ENCODE assay signal across 8 mouse cellular contexts in the genomic region with DNA sequence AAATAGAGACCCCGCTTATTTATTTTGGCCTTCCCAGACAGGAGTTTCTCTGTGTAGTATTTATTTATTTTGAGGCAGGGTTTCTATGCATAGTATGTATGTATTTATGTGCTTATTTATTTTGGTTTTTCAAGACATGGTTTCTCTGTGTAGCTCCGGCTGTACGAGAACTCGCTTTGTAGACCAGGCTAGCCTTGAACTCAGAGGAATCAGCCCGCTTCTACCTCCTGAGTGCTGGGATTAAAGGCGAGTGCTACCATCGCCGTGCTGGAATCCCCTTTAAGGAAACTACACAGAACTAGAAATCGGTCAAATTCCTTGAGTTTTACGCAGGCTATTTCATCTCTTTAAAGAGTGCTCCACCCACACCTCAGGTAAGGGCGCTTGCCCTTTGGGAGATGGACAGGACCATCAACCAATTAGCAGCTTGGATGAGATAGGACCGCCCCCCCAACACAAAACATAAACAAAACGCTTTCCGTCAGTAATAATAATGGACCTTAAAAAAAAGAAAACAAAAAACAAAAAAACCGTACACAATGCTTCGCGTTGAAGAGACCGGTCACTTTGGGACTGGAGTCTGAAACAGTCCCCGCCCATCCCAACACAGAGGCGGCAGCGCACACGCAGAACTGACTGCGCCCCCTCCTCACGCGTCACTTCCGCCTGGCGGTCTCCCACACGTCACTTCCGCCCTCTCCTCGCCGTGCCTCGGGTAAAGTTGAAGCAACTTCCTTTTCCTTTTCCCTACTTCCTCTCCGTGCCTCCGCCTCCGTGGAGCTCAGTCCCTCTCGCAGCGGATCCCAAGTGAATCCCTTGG. TPM values are rescaled to one million over a fixed set of nuclear protein-coding genes. Genes with fewer than 3 reads are reported as not detected.
DNase-seq lines count a peak whose midpoint lies in the region; ATAC-seq lines count a peak whose summit lies in the region.

A gene (plus strand): TSS at position 688 of the 820 bp plus-strand sequence.

- peak within 1 kb of the TSS; percentile 71 for H3K4me3 ChIP-seq in hindbrain, embryonic 16.5 days (ENCODE audit: low read length)
- H3K4me3 ChIP-seq in macrophage (ENCODE audit: inconsistent target): peak within 1 kb of the TSS; percentile 84

- H3K79me2 ChIP-seq in macrophage (ENCODE audit: inconsistent target): peaks cover 30% of the 10 kb centered on the region

- H3K9me3 ChIP-seq in hindbrain, embryonic 16.5 days (ENCODE audit: control insufficient read depth, low read length): no peaks in the 10 kb centered on the region

- peaks cover 3% of the 10 kb centered on the region; the same call in 1 of the 2 replicates for H3K36me3 ChIP-seq in hindbrain, embryonic 16.5 days (ENCODE audit: control insufficient read depth, insufficient read depth, low read length)
- H3K36me3 ChIP-seq in macrophage (ENCODE audit: inconsistent target): peaks cover 25% of the 10 kb centered on the region

- H3K4me1 ChIP-seq in hindbrain, embryonic 16.5 days (ENCODE audit: control insufficient read depth, insufficient read depth, low read depth, low read length): peaks cover 17% of the 10 kb centered on the region

- DNase-seq in ZHBTc4 (ENCODE audit: low read depth, low spot score): peak; percentile 97
- peak; percentile 88 to 94 for DNase-seq in cerebellum, postnatal 4 days (ENCODE audit: low spot score in 2 of 2)
- peak; percentile 97 for DNase-seq in gastrocnemius, adult 18-20 months (ENCODE audit: low spot score)
- DNase-seq in left cerebral cortex, adult 18-20 months (ENCODE audit: low spot score in 2 of 2): peak; percentile 96
- peak; percentile 98 for DNase-seq in right cerebral cortex, postnatal 10 days (ENCODE audit: low spot score in 2 of 2)
- peak; percentile 94 for DNase-seq in urinary bladder, postnatal 25 days (ENCODE audit: low spot score)

- H3K9ac ChIP-seq in hindbrain, embryonic 16.5 days (ENCODE audit: low read depth, low read length): peak within 1 kb of the TSS; percentile 69

- peak within 1 kb of the TSS; percentile 82 for H3K4me2 ChIP-seq in hindbrain, embryonic 16.5 days (ENCODE audit: low read length)

- peak; percentile 97 for ATAC-seq in hindbrain, embryonic 16.5 days

- WGBS in hindbrain, embryonic 16.5 days: 4% methylated on average over 37 of the region's 37 CpGs
- WGBS in macrophage (ENCODE audit: missing documents): 4% methylated on average over 37 of the region's 37 CpGs

- H3K27me3 ChIP-seq in hindbrain, embryonic 16.5 days (replicated peaks; ENCODE audit: control insufficient read depth, insufficient read depth, low read length): no peaks in the 10 kb centered on the region

- peak within 1 kb of the TSS; percentile 80 for H3K27ac ChIP-seq in hindbrain, embryonic 16.5 days (ENCODE audit: low read depth, low read length)
- H3K27ac ChIP-seq in macrophage: peak within 1 kb of the TSS; percentile 17

RNA-seq across cellular contexts. Expression of the gene that starts here (rescaled TPM):
- total RNA-seq in gastrocnemius, adult 18-20 months (2021): 10 to 100 TPM; 25.9 to 28.0 TPM
- 41.8 and 41.9 TPM in 2 replicates for polyA plus RNA-seq in hindbrain, embryonic 16.5 days (2015; fragmentation: Nextera tagmentation; extraction: Ambion mirVana)
- 10 to 100 TPM; 65.1 to 66.2 TPM for total RNA-seq in left cerebral cortex, adult 18-20 months (2021)
- total RNA-seq in macrophage (2018; cell fraction: chromatin; rRNA removed): 100 to 1,000 TPM in 24 of 26 experiments, 10 to 100 TPM in 2; 84.5 to 219 (median 157) TPM
- total RNA-seq in macrophage (2018; cell fraction: cytosol; rRNA removed): 10 to 100 TPM; 18.8 to 33.8 (median 27.4) TPM
- 100 to 1,000 TPM in 5 of 26 experiments, 10 to 100 TPM in 21; 51.0 to 115 (median 75.4) TPM for total RNA-seq in macrophage (2018; cell fraction: nucleus; rRNA removed)
- 27.6 to 28.7 TPM (median 28.4 TPM) in 3 replicates for polyA plus RNA-seq in macrophage (2018)

Comparison
In these comparisons a context has a peak if more than half of its experiments do, and no peak if none do; other contexts are left out.
1. Peak in every context shown above with its lines: DNase-seq, ATAC-seq, H3K4me3 ChIP-seq and H3K27ac ChIP-seq.